Mouse (Mus musculus) stomach, embryonic 14.5 days (tissue): ENCODE measurements around the gene Ehmt1. TPM values are rescaled to one million over a fixed set of nuclear protein-coding genes. Genes with fewer than 3 reads are reported as not detected.
A peak's percentile ranks its signal among the peaks of the same experiment; 100 is the strongest.
"Not testable (repeated sequence)": the region's sequence is repeated elsewhere in the genome, so short reads cannot be mapped to it uniquely, and the experiment has no call there.

Source experiments
- ATAC-seq: fragments of 200-750 bp; cut with Nextera tagmentation; 2 replicates; pipeline ENCODE4 v1.8.0; 2017; ENCODE audit warnings: low read depth, moderate TSS enrichment; ENCODE audit not compliant: insufficient number of reproducible peaks, insufficient read depth, low FRiP score
- H3K27ac ChIP-seq: fragments of 300-500 bp; sonication (generic); 2 replicates; pipeline ENCODE4 v1.5.1; 2014; ENCODE audit warnings: mild to moderate bottlenecking, low read length, moderate library complexity, mixed read lengths
- H3K27me3 ChIP-seq: fragments of 300-500 bp; sonication (generic); 2 replicates; pipeline ENCODE4 v1.6.1; 2014; ENCODE audit warnings: low read length, control low read depth, mixed read lengths; ENCODE audit not compliant: control insufficient read depth, insufficient read depth
- H3K36me3 ChIP-seq: fragments of 300-500 bp; sonication (generic); 2 replicates; pipeline ENCODE4 v1.6.1; 2014; ENCODE audit warnings: mild to moderate bottlenecking, control low read depth, low read length, moderate library complexity, mixed read lengths; ENCODE audit not compliant: control insufficient read depth, insufficient read depth
- H3K4me1 ChIP-seq: fragments of 300-500 bp; sonication (generic); 2 replicates; pipeline ENCODE4 v1.6.1; 2014; ENCODE audit warnings: low read length, control low read depth, mixed read lengths; ENCODE audit not compliant: control insufficient read depth, insufficient read depth
- H3K4me2 ChIP-seq: fragments of 300-500 bp; sonication (generic); replicated peaks from 2 replicates; pipeline ENCODE4 v1.6.1; 2014; ENCODE audit warnings: low read depth, low read length, control low read depth
- H3K4me3 ChIP-seq: fragments of 300-500 bp; sonication (generic); 2 replicates; pipeline ENCODE4 v1.5.1; 2014; ENCODE audit warnings: low read depth, low read length, control low read depth
- H3K9ac ChIP-seq: fragments of 300-500 bp; sonication (generic); replicated peaks from 2 replicates; pipeline ENCODE4 v1.6.1; 2014; ENCODE audit warnings: low read depth, mild to moderate bottlenecking, control low read depth, low read length, moderate library complexity, mixed read lengths
- H3K9me3 ChIP-seq: fragments of 300-500 bp; sonication (generic); 2 replicates; pipeline ENCODE4 v1.6.1; 2016; ENCODE audit warnings: low read depth, low read length, control low read depth; ENCODE audit not compliant: control insufficient read depth
- WGBS: fragments of 180-500 bp; shearing (Covaris S2); extraction: QIAGEN DNeasy Blood & Tissue Kit; methylation state at CpG from one replicate; pipeline ENCODE4 v1.1.7; 2014; 5-methylcytosine and 5-hydroxymethylcytosine counted together
- polyA plus RNA-seq: library from polyadenylated mRNA; unstranded; fragments of >200 nt; fragmentation: Nextera tagmentation; extraction: Ambion mirVana; gene quantifications from 2 replicates; pipeline ENCODE4 v1.2.1, GENCODE M21; 2014

Gene Ehmt1
- 91.2 and 95.9 TPM in 2 replicates for polyA plus RNA-seq

GRCm38 (mm10) chr2:24918930-24919838 lies at the start of gene Ehmt1:
Gene Ehmt1, minus strand, starts transcription at chr2:24919614.
- Histone ChIP-seq H3K4me1 (peaks cover 7% of the 10 kb centered on the region; the same call in 1 of the 2 replicates), H3K27me3 (no peaks in the 10 kb centered on the region), H3K4me2 (peak within 1 kb of the TSS; percentile 78), H3K36me3 (no peaks in the 10 kb centered on the region), H3K9me3 (no peaks in the 10 kb centered on the region), H3K9ac (peak within 1 kb of the TSS; percentile 97), H3K27ac (peak within 1 kb of the TSS; percentile 94), H3K4me3 (peak within 1 kb of the TSS; percentile 85)
- peak; percentile 99 for ATAC-seq
- under 1% methylated on average over 88 of the region's 112 CpGs for WGBS

GRCm38 (mm10) chr2:24962304-24963000 lies 43.0 kb upstream of the Ehmt1 start, which contains the start of gene Dph7:
Gene Dph7, plus strand, starts transcription at chr2:24962400.
- 1% methylated on average over 28 of the region's 28 CpGs for WGBS
- Histone ChIP-seq H3K4me2 (peak within 1 kb of the TSS; percentile 66), H3K27ac (no peak within 1 kb of the TSS), H3K4me1 (peaks cover 6% of the 10 kb centered on the region), H3K9me3 (no peaks in the 10 kb centered on the region), H3K4me3 (peak within 1 kb of the TSS; percentile 56), H3K36me3 (peaks cover 40% of the 10 kb centered on the region), H3K27me3 (no peaks in the 10 kb centered on the region), H3K9ac (peak within 1 kb of the TSS; percentile 49)
- peak; percentile 91 for ATAC-seq

- peaks cover 45% of the 10 kb centered on the region for H3K36me3 ChIP-seq
- no peak for ATAC-seq
Measured at GRCm38 (mm10) chr2:24960910-24961309, 41.5 kb upstream of the Ehmt1 start.

GRCm38 (mm10) chr2:24952537-24953055 lies 33.2 kb upstream of the Ehmt1 start:
- no peak overlapping the region for H3K27ac ChIP-seq
- peaks cover 40% of the 10 kb centered on the region for H3K36me3 ChIP-seq
- H3K27me3 ChIP-seq, result no peaks in the 10 kb centered on the region
- no peak overlapping the region for H3K4me3 ChIP-seq
- no peak overlapping the region for H3K4me2 ChIP-seq
- no peaks in the 10 kb centered on the region for H3K9me3 ChIP-seq
- no peak overlapping the region for H3K9ac ChIP-seq
- peaks cover 5% of the 10 kb centered on the region; the same call in 1 of the 2 replicates for H3K4me1 ChIP-seq
- 81% methylated on average over 4 of the region's 4 CpGs for WGBS
- ATAC-seq, result no peak

More at GRCm38 (mm10) chr2:24960910-24961309, 41.5 kb upstream of the Ehmt1 start:
- WGBS, result 30% methylated on average over 3 of the region's 3 CpGs
- Histone ChIP-seq H3K4me1 (peaks cover 6% of the 10 kb centered on the region), H3K4me3 (no peak overlapping the region), H3K27ac (no peak overlapping the region), H3K4me2 (no peak overlapping the region), H3K9me3 (no peaks in the 10 kb centered on the region), H3K27me3 (no peaks in the 10 kb centered on the region), H3K9ac (no peak overlapping the region)

GRCm38 (mm10) chr2:24950189-24950535 lies 30.7 kb upstream of the Ehmt1 start:
- no peaks in the 10 kb centered on the region for H3K27me3 ChIP-seq
- H3K27ac ChIP-seq, result 0 out of 2 replicates have a peak overlapping the region, but pooled peaks have one; percentile 55
- H3K9ac ChIP-seq, result peak overlapping the region; percentile 87
- peaks cover 26% of the 10 kb centered on the region for H3K36me3 ChIP-seq
- peaks cover 5% of the 10 kb centered on the region; the same call in 1 of the 2 replicates for H3K4me1 ChIP-seq
- no peak; the same call in none of the 2 replicates for ATAC-seq
- H3K9me3 ChIP-seq, result no peaks in the 10 kb centered on the region
- peak overlapping the region; percentile 94 for H3K4me2 ChIP-seq
- WGBS, result 1% methylated on average over 26 of the region's 31 CpGs
- H3K4me3 ChIP-seq, result peak overlapping the region; percentile 90

GRCm38 (mm10) chr2:24949421-24950188 lies 30.2 kb upstream of the Ehmt1 start, which contains the start of gene Zmynd19:
Gene Zmynd19, plus strand, starts transcription at chr2:24949792.
- Histone ChIP-seq H3K27ac (0 out of 2 replicates have a peak within 1 kb of the TSS, but pooled peaks have one; percentile 55), H3K4me2 (peak within 1 kb of the TSS; percentile 94), H3K36me3 (peaks cover 21% of the 10 kb centered on the region), H3K4me1 (peaks cover 5% of the 10 kb centered on the region; the same call in 1 of the 2 replicates), H3K27me3 (no peaks in the 10 kb centered on the region), H3K9ac (peak within 1 kb of the TSS; percentile 87), H3K9me3 (no peaks in the 10 kb centered on the region), H3K4me3 (peak within 1 kb of the TSS; percentile 90)
- ATAC-seq, result peak; percentile 98
- under 1% methylated on average over 98 of the region's 108 CpGs for whole genome bisulfite sequencing

GRCm38 (mm10) chr2:24944304-24944703 lies 24.9 kb upstream of the Ehmt1 start:
- 49% methylated on average over 2 of the region's 2 CpGs for WGBS
- H3K9me3 ChIP-seq, ATAC-seq, H3K4me1 ChIP-seq, H3K27me3 ChIP-seq, H3K4me2 ChIP-seq, H3K27ac ChIP-seq, H3K36me3 ChIP-seq, H3K9ac ChIP-seq, H3K4me3 ChIP-seq: not testable (repeated sequence)
